In the genomic region with DNA sequence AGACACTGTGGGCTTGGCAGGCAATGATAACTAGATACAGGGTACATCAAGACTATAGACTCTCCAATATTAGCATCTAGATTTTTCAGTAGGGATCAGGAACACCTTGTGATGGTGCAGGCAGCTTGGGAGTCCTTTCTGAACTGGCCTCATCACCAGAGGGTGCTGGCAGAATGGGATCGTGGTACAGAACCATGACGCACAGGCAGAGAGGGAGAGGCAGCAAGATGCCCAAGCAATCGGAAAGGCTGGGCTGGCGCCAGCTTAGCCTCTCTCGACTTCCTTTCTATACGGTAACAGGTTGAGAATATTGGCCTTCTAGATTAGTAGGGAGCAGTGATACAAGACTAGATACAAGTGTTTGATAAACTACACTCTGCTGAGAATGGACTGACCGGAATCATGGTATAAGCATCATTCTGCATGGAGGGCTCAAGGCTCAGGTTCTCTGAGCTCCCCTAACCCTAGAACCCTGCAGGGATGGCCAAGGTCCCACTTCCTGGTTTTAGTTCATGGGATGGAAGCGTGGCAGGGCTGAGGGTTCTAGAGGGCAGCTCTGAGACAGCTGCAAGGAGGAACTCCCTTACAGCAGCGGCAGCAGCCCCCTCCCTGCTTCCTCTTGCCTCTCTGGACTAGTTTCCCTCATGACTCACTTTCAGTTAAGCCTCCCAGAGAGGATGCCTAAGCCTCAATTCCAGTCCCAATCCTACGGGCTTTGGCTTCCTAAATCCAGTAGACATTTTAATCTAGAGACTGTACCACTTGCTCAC, we compare ENCODE assay signal across 16 mouse cellular contexts.
DNase-seq lines count a peak whose midpoint lies in the region; ATAC-seq and TF ChIP-seq lines count a peak whose summit lies in the region.
"Had no signal": no experiment of that assay in that cellular context is flagged by ENCODE, and none has a peak within 500 bp of the region (broad histone marks: within the 10 kb centered on the region; RNA-seq: fewer than 3 reads in every experiment).

No protein-coding gene starts in this region.

- H3K9me3 ChIP-seq in liver, embryonic 11.5 days (ENCODE audit: control insufficient read depth, low read length) = no peaks in the 10 kb centered on the region
- no peaks in the 10 kb centered on the region for H3K9me3 ChIP-seq in MEL (replicated peaks; ENCODE audit: insufficient read depth, low read length)
- no peaks in the 10 kb centered on the region for H3K9me3 ChIP-seq in intestine, embryonic 16.5 days (ENCODE audit: control insufficient read depth, low read length)
- no peaks in the 10 kb centered on the region for H3K9me3 ChIP-seq in hindbrain, embryonic 12.5 days (replicated peaks)
- H3K9me3 ChIP-seq: forebrain, embryonic 10.5 days; heart, embryonic 15.5 days; megakaryocyte, embryonic 14.5 days; neural tube, embryonic 15.5 days had no signal

- no peaks in the 10 kb centered on the region for H3K27me3 ChIP-seq in liver, adult 2 months (ENCODE audit: control insufficient read depth, insufficient read depth, low read length)
- no peaks in the 10 kb centered on the region for H3K27me3 ChIP-seq in liver, embryonic 11.5 days (replicated peaks; ENCODE audit: control insufficient read depth, insufficient read depth, low read length)
- no peaks in the 10 kb centered on the region for H3K27me3 ChIP-seq in MEL (ENCODE audit: control insufficient read depth in 1 of 2, insufficient read depth in 2 of 2, low read length in 2 of 2)
- no peaks in the 10 kb centered on the region for H3K27me3 ChIP-seq in intestine, embryonic 16.5 days (replicated peaks; ENCODE audit: control insufficient read depth, insufficient read depth, low read length)
- no peaks in the 10 kb centered on the region for H3K27me3 ChIP-seq in hindbrain, embryonic 12.5 days
- H3K27me3 ChIP-seq: heart, embryonic 15.5 days; megakaryocyte, embryonic 14.5 days; neural tube, embryonic 15.5 days had no signal

- H3K4me3 ChIP-seq in liver, adult 2 months (ENCODE audit: insufficient read depth, low read depth, low read length) = no peak overlapping the region
- H3K4me3 ChIP-seq in liver, embryonic 11.5 days (ENCODE audit: low read depth, low read length) = no peak overlapping the region
- no peak overlapping the region for H3K4me3 ChIP-seq in MEL (ENCODE audit: control insufficient read depth in 1 of 2, insufficient read depth in 1 of 2, low read depth in 2 of 2, low read length in 2 of 2)
- no peak overlapping the region for H3K4me3 ChIP-seq in intestine, embryonic 16.5 days (ENCODE audit: low read length)
- H3K4me3 ChIP-seq in hindbrain, embryonic 12.5 days = no peak overlapping the region
- H3K4me3 ChIP-seq: forebrain, embryonic 10.5 days; heart, embryonic 15.5 days; megakaryocyte, embryonic 14.5 days; neural tube, embryonic 15.5 days had no signal

- no peak overlapping the region for H3K9ac ChIP-seq in liver, adult 2 months (ENCODE audit: low read depth, low read length)
- no peak overlapping the region for H3K9ac ChIP-seq in liver, embryonic 11.5 days (ENCODE audit: low read depth, low read length)
- no peak overlapping the region for H3K9ac ChIP-seq in MEL (ENCODE audit: control insufficient read depth, low read depth, low read length, poor library complexity, severe bottlenecking)
- no peak overlapping the region for H3K9ac ChIP-seq in intestine, embryonic 16.5 days (ENCODE audit: low read depth, low read length)
- H3K9ac ChIP-seq in hindbrain, embryonic 12.5 days = no peak overlapping the region
- H3K9ac ChIP-seq: heart, embryonic 15.5 days; liver, embryonic 14.5 days; neural tube, embryonic 15.5 days had no signal

- no peak for TF ChIP-seq RAD21 in MEL (IDR thresholded peaks at IDR 0.05; ENCODE audit: low read depth, low read length)

- peaks cover 3% of the 10 kb centered on the region for H3K4me1 ChIP-seq in liver, adult 2 months (ENCODE audit: control insufficient read depth, insufficient read depth, low read length)
- H3K4me1 ChIP-seq in liver, embryonic 11.5 days (replicated peaks; ENCODE audit: control insufficient read depth, insufficient read depth, low read length) = peaks cover 10% of the 10 kb centered on the region; the same call in 1 of the 2 replicates
- peaks cover 2 to 7% of the 10 kb centered on the region in 2 experiments; a peak in 3 of 4 replicates for H3K4me1 ChIP-seq in MEL (ENCODE audit: control insufficient read depth in 1 of 2, insufficient read depth in 2 of 2, low read length in 2 of 2)
- H3K4me1 ChIP-seq in intestine, embryonic 16.5 days (ENCODE audit: control insufficient read depth, insufficient read depth, low read length) = peaks cover 4% of the 10 kb centered on the region; the same call in 1 of the 2 replicates
- H3K4me1 ChIP-seq in hindbrain, embryonic 12.5 days = peaks cover 10% of the 10 kb centered on the region

- TF ChIP-seq CTCF in liver, adult 2 months (IDR thresholded peaks at IDR 0.05; ENCODE audit: low read depth, low read length) = no peak
- TF ChIP-seq CTCF in MEL (IDR thresholded peaks at IDR 0.05 in 2 of 3, conservative IDR thresholded peaks at IDR 0.05 in 1 of 3; ENCODE audit: control insufficient read depth in 1 of 3, insufficient read depth in 1 of 3, low read depth in 2 of 3, low read length in 3 of 3, poor library complexity in 1 of 3, severe bottlenecking in 1 of 3) = no peak

- 67% methylated on average over 10 of the region's 10 CpGs for WGBS in liver, adult 2 months
- 78% methylated on average over 10 of the region's 10 CpGs for WGBS in liver, embryonic 11.5 days
- WGBS in intestine, embryonic 16.5 days = 73% methylated on average over 10 of the region's 10 CpGs
- WGBS in hindbrain, embryonic 12.5 days = 91% methylated on average over 10 of the region's 10 CpGs

- no peak; the same call in 1 of the 2 replicates for ATAC-seq in liver, embryonic 11.5 days (replicated peaks; ENCODE audit: low FRiP score)
- ATAC-seq in common myeloid progenitor, adult 5-6 weeks (replicated peaks; ENCODE audit: low read depth, poor library complexity, severe bottlenecking) = peak; percentile 41
- peak; percentile 45; the same call in 1 of the 2 replicates for ATAC-seq in neutrophil, adult 5-6 weeks (ENCODE audit: extremely low read depth, insufficient number of reproducible peaks, low FRiP score, poor library complexity, severe bottlenecking)
- no peak for ATAC-seq in intestine, embryonic 16.5 days
- no peak for ATAC-seq in hindbrain, embryonic 12.5 days (ENCODE audit: low FRiP score)

- H3K36me3 ChIP-seq in liver, adult 2 months (ENCODE audit: control insufficient read depth, insufficient read depth, low read length) = no peaks in the 10 kb centered on the region
- no peaks in the 10 kb centered on the region for H3K36me3 ChIP-seq in liver, embryonic 11.5 days (ENCODE audit: control insufficient read depth, insufficient read depth, low read length)
- H3K36me3 ChIP-seq in MEL (ENCODE audit: control insufficient read depth in 1 of 2, insufficient read depth in 2 of 2, low read length in 2 of 2) = peaks cover 4 to 12% of the 10 kb centered on the region in 2 experiments
- no peaks in the 10 kb centered on the region for H3K36me3 ChIP-seq in intestine, embryonic 16.5 days (ENCODE audit: control insufficient read depth, insufficient read depth, low read length)
- no peaks in the 10 kb centered on the region for H3K36me3 ChIP-seq in hindbrain, embryonic 12.5 days
- H3K36me3 ChIP-seq: heart, embryonic 15.5 days; neural tube, embryonic 15.5 days had no signal

- no peak overlapping the region for H3K4me2 ChIP-seq in liver, embryonic 11.5 days
- no peak overlapping the region for H3K4me2 ChIP-seq in intestine, embryonic 16.5 days (ENCODE audit: low read depth, low read length)
- no peak overlapping the region for H3K4me2 ChIP-seq in hindbrain, embryonic 12.5 days (replicated peaks)
- H3K4me2 ChIP-seq: heart, embryonic 15.5 days; neural tube, embryonic 15.5 days had no signal

- no peaks in the 10 kb centered on the region; the same call in 1 of the 2 replicates for H3K79me2 ChIP-seq in liver, adult 2 months (ENCODE audit: control insufficient read depth, insufficient read depth, low read length)
- H3K79me2 ChIP-seq in MEL (ENCODE audit: control insufficient read depth, insufficient read depth, low read length, poor library complexity) = peaks cover 2% of the 10 kb centered on the region; the same call in 1 of the 2 replicates

- no peak for TF ChIP-seq EP300 in MEL (IDR thresholded peaks at IDR 0.05; ENCODE audit: low read depth in 1 of 2, low read length in 2 of 2)

- DNase-seq in liver, adult 2 months (ENCODE audit: extremely low read depth, low read depth, low spot score) = peak; percentile 33
- DNase-seq in liver, embryonic 11.5 days (ENCODE audit: low spot score) = no peak
- DNase-seq in MEL (ENCODE audit: low read depth, low spot score) = peak; percentile 17
- DNase-seq: cerebellum, adult 18-20 months; kidney, postnatal 10 days; retina, postnatal 1 day; spleen, adult 18-20 months had no signal

- no peak for TF ChIP-seq POLR2A in liver, adult 2 months (IDR thresholded peaks at IDR 0.05; ENCODE audit: extremely low read depth, insufficient read depth, low read length)
- no peak for TF ChIP-seq POLR2A in MEL (IDR thresholded peaks at IDR 0.05; ENCODE audit: control insufficient read depth in 1 of 2, insufficient read depth in 1 of 2, low read depth in 1 of 2, low read length in 2 of 2, poor library complexity in 1 of 2)

- H3K27ac ChIP-seq in liver, adult 2 months (replicated peaks; ENCODE audit: insufficient read depth, low read depth, low read length) = no peak overlapping the region
- H3K27ac ChIP-seq in liver, embryonic 11.5 days (ENCODE audit: low read depth, low read length) = no peak overlapping the region
- H3K27ac ChIP-seq in MEL (ENCODE audit: control insufficient read depth, low read depth, low read length) = no peak overlapping the region
- H3K27ac ChIP-seq in intestine, embryonic 16.5 days (ENCODE audit: low read length) = no peak overlapping the region
- no peak overlapping the region for H3K27ac ChIP-seq in hindbrain, embryonic 12.5 days
- H3K27ac ChIP-seq: forebrain, embryonic 10.5 days; heart, embryonic 15.5 days; liver, embryonic 14.5 days; neural tube, embryonic 15.5 days had no signal

TF ChIP-seq in MEL, 35 proteins besides CTCF, POLR2A, EP300 and RAD21:
- TF ChIP-seq GABPA (IDR thresholded peaks at IDR 0.05; ENCODE audit: low read depth, low read length) (no peak), USF2 (IDR thresholded peaks at IDR 0.05; ENCODE audit: borderline replicate concordance in 1 of 2, insufficient read depth in 1 of 2, low read depth in 1 of 2, low read length in 2 of 2) (no peak), TAL1 (IDR thresholded peaks at IDR 0.05; ENCODE audit: low read length) (no peak), ELF1 (IDR thresholded peaks at IDR 0.05; ENCODE audit: low read depth, low read length) (0 out of 2 replicates have a peak, but pooled peaks have one; percentile 22), JUND (IDR thresholded peaks at IDR 0.05; ENCODE audit: low read depth, low read length) (no peak)

Comparison
In these comparisons a context has a peak if more than half of its experiments do, and no peak if none do; other contexts are left out.
1. ATAC-seq: peak in common myeloid progenitor, adult 5-6 weeks (single experiment) and neutrophil, adult 5-6 weeks (single experiment); none in liver, embryonic 11.5 days (single experiment), intestine, embryonic 16.5 days (single experiment) and hindbrain, embryonic 12.5 days (single experiment).